Mouse (Mus musculus): ENCODE data around the gene Lrrc31.
"Not testable (repeated sequence)": the region's sequence is repeated elsewhere in the genome, so short reads cannot be mapped to it uniquely, and the experiment has no call there.

Lrrc31 gene

DNA sequence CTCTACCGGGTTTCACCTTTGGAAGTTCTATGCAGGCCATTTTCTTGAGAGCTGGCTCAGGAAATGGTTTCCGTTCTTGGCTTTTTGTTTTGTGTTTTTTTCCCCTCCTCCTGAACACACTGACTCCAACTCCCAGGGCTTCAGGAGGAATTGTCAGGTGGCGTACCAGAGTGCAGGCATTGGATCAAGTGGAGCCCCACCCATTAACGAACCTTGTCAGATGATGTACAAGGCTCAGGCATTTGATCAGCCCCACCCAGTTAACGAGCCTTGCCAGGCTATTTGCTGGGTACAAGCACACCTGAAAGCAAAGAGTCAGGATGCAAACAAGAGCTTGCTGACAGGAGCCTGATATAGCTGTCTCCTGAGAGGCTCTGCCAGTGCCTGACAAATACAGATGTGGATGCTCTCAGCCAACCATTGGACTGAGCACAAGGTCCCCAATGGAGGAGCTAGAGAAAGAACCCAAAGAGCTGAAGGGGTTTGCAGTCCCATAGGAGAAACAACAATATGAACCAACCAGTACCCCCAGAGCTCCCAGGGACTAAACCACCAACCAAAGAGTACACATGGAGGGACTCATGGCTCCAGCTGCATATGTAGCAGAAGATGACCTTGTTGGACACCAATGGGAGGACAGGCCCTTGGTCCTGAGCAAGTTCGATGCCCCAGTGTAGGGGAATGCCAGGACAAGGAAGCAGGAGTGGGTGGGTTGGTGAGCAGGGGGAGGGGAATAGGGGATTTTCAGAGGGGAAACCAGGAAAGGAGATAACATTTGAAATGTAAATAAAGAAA lies at the start of gene Lrrc31:
TSS of gene Lrrc31 (minus strand) at position 133 of the 795 bp plus-strand sequence.
- DNase-seq: not testable (repeated sequence)

DNA sequence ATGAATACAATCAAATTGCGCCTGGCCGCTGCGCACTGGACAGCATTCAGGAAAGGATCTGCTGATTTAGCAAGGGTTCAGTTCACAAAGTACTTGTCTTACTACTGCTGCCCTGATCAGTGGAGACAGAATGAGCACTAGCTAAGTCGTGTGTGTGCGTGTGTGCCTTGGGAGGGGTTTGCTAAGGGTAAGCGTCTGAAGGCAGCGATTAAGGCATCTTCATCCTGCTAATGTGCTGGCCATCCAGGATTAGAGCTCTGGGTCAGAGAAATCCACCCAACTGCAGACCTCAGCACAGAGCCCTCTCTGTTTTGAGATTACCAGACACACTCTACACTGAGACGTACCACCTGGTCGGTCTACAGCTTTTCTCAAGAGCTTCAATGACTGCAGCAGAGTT lies 48.7 kb upstream of the Lrrc31 start:
- no peak for DNase-seq

DNA sequence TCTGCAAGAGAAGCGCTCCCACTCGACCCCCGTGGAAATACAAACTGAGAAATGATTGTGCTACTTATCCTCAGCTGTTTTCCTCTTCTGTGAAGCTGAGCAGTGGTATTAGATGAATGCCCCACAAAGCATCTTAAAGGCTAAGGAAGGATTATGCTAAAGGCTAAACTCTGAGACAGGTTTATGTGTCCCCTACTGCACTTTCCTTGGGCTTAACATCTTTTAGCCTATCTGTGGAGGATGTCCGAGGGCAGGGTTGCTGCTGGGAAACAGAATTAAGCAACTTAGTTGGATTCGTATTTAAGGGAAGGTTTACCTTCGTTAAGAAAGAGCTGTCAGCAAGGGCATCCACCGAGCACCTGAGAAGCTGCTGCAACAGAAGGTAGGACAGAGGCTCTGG lies 46.4 kb upstream of the Lrrc31 start, which contains the start of gene Samd7:
TSS of gene Samd7 (plus strand) at position 288 of the 400 bp plus-strand sequence.
- DNase-seq: no peak

DNA sequence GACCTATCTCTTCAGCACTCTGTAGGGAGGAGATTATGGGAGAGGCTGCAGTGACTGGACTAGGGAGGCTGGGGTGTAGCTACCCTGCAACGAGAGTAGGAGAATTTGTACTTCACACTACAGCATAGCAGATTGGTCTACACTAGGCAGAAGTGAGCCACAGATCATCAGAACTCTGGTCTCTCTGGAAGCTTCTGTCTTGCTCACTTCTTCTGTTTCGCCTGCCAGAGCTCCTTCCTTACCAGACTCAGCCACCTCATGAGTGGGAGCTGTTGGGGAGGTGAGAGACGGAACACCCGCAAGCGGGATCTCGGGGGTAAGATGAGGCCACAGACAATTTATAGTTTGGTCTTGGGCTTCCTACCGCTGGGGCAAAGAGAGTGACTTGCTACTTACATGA lies 43.2 kb upstream of the Lrrc31 start:
- no peak for DNase-seq

DNA sequence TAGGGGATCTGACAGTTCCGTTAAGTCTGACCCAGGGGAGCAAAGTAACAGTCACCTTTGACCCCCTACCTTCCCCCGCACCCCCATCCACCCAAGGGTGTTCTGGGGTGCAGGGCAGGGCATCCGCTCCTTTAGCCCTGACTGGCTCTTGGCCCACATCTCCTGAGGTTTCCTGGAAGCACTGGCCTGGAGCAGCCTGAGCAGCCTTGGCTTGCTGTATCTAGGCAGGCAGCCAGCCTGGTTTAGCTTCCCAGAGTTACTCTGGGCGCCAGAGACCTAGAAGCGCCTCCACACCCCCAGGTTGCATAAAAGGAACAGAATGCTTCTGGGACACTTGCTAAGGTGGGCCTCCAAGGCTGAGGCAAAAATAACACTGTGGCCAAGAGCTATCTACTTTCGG lies 41.7 kb upstream of the Lrrc31 start:
- DNase-seq: peak; percentile 67 to 79

DNA sequence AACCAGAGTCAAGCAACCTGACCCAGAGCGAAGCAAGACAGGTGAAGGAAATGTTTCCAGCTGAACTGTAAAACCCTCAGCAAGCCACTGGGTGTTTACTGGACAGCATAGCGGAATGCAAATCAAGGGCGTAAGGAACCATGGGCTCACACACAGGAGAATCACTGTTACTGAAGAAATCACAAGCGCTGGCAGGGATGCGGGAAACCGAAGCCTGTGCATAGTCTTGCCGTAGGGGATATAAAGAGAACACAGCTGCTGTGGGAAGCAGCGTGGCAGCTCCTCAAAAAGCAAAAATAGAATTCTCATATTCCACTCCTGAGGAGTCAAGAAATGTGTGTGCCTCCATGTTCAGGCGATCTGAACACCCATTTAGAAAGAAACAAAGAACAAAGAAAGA lies 37.2 kb upstream of the Lrrc31 start:
- DNase-seq: peak in 1 of 2 experiments; percentile 7

DNA sequence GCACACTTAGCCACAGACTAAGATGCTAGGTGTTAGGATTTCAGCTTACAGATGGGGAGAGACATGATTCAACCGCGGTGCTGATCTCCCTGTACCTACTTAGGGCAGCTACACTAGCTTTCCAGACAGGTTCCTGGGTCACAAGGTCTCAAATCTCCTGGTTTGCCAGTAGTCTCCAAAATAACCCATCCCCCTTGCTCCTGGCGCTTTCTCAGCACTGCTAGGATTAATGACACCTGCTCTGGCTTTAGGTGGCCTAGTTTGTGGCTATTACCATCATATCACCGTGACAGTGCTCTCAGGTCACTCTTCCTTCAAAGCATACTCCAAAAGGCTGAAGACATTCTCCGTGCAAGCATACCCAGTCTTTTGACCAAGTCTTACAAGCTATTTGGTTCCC lies 29.4 kb upstream of the Lrrc31 start:
- no peak for DNase-seq

DNA sequence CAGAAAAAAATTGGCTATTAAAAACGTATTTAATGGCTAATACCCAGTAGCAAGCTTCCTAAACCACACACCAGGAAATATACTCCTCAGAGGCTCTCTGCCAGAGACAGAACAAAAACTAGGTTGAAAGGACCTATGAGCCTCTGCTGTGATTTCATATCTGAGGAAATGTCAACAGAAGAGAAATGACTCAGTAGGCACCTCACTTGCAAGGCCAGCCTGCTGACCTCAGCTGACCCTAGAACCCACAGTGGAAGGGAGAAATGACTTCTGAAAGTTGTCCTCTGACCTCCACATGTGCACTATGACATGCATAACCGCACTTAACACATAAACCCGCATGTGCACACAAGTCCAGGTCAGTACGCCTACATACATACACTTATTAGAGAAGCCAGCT lies 27.6 kb upstream of the Lrrc31 start:
- no peak for DNase-seq

DNA sequence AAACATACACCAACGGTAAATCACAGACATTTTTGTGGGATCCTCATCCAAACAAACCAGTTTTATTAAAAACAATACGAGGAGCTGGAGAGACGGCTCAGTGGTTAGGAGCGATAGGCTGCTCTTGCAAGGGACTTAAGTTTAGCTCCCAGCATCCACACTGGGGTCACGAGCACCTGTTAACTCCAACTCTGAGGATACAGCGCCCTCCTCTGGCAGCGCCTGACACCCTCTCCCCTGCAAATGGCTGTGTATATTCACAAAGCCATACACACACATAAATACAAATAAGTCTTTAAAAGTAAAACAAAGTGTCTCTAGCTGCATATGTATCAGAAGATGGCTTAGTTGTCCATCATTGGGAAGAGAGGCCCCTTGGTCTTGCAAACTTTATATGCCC lies 25.9 kb upstream of the Lrrc31 start:
- DNase-seq: no peak

DNA sequence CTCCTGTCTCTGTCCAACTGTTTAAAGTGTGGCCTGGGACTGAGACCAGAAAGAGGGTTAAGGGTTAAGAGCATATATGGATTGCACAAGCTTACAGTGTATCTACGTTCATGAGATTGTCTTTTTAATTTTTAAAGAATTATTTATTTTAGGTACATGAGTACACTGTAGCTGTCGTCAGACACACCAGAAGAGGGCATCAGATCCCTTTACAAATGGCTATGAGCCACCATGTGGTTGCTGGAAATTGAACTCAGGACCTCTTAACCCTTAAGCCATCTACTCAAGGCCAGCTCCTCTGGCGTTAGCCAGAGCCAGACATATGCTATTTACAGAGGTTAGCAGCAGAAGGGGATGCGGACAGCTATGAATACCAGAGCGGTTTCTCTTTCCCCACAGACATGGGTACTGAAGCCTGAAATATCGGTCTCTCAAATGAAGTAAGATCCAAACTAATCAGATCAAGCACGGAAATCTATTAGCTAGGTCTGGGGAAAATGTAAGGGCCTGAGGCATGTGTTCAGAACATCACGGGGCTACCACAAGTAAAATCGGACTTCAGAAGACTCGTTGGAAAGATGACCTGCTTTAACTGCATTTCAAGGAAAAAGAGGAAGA lies 25.3 kb upstream of the Lrrc31 start:
- DNase-seq: no peak

DNA sequence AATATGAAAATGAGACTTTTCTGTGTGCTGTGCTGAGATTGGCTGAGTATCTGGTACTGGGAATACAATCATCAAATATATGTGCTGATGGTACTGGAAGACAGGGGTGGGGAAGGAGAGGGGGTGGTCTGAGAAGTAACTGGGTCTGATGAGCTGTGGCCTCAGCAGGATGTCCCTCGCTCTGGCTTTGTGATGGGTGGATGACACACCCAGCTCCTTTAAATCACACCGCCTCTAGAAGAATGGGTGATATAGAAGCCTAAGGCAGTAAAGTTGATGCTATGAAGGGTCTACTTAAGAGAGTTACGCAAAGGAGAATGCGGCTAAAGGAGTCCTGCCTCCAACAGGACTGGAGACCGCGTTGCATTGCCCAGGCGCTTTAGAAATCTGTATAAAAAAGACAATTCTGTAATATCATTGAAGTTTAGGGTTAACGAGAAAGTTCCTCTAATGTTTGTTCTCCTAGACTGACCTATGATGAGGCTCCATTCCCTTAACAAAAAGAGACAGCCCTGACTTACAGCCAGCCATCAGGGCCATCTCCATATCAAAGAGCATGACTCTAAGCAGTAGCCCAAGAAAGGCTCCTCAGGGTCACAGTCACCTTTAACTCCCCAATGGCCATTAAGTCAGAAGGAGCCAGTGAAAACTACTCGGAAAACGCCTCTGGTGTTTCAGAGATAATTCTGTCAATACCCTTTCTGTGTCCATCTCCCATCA lies 24.6 kb upstream of the Lrrc31 start:
- no peak for DNase-seq

DNA sequence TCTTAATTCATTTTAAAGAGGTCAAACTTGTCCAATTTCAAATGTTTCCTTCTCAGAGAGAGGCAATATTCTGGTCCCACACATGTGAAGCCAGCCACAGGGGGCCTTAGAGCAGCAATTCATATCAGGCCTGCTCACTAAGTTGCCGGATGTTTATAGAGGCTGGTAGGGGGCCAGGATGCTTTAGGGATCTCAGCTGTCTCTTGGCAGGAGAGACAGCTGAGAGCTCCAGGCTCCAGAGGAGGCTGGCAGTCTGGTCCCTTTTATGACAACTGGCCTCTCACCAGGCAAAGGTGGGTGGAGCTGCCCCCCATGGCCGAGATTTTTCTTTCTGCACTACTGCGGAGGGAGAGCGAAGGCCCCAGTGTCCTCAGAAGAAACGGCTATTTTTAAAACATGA lies 23.5 kb upstream of the Lrrc31 start:
- peak in 1 of 2 experiments; percentile 15 for DNase-seq

DNA sequence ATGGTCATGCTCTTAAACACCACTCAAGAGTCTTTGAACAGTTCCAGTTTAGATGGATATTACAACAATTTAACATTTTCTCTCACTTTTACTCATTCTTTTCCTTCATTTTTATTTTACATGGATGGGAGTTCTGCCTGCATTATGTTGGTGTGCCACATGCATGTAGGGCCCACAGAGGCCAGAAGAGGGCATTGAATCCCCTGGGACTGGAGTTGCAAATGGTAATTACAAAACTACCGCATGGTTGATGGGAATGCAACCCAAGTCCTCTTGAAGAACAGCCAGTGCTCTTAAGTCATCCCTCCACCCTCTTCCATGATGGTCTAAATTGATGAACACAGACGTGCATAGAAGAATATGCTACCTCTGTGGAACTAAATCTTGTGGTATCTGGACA lies 22.8 kb upstream of the Lrrc31 start:
- no peak for DNase-seq

DNA sequence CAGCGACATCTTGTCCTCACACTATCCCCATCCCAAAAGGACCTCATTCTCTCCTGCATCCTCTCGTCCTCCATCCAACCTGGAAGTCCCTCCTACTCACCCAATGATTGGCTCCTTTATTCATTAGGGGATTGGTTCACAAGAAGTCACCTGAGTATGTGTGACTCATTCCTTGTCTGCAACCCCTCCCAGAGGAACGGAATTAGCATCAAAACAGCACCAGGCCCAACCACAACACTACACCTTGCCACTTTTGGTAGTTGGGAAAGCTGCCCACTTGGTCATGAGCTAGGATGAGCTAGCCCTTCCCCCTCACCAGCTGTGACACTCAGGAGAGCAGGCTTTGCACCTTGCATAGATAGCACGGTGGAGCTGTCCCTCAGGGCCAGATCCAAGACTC lies 22.4 kb upstream of the Lrrc31 start:
- DNase-seq: no peak

DNA sequence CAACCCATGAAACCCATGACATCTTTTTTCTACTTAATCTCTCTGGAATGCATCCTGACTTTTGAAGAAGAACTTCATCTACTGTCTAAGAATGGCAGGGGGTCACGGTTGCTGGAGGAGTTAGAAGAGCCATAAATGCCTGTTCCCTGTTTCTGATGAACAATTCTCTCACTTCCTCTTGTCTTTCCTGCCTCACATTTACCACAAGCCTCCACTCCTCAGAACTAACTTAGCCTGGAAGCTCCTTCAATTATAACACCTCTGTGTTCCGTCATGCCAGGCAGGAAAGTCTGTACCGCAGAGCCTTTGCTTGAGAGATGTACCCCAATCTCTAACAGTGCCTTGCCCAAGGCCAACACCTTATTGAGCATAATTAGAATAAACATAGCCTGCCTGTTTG lies 19.0 kb upstream of the Lrrc31 start:
- DNase-seq: no peak

DNA sequence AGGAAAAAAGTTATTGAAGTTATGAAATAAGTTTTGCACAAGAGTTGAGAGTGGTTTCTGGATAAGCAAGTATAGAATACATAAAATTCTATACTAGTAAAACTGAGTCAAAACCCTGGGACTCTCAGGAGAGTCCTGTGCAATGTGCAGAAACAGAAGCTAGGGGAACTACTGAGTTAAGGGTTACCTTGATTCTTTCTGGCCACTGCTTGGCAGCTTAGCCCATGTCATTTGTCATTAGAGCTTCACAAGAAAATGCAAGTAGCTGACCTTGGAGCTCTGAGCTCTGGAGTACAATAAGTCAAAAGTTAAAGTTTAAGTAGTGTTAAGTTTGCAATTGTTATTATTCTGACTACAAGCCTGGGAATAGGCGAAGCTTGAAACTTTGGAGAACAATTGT lies 13.7 kb upstream of the Lrrc31 start:
- DNase-seq: no peak

DNA sequence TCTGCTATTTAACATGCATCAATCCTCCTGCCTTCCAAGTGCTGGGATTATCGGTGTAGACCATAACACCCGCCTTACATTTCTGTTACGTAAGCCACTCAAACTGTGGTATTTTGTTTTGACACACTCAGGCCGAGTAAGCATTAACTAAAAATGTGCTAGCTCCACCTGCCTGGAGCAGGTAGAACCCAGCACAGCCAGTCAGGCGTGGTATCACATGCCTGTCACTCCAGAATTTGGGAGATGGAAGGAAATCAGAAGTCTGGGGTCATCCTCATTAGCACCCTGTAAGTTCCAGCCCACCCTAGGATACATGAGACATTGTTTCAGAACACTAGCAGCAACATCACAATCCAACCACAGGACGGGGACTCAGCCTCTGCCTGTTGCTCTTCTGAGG lies 10.5 kb upstream of the Lrrc31 start:
- no peak for DNase-seq

DNA sequence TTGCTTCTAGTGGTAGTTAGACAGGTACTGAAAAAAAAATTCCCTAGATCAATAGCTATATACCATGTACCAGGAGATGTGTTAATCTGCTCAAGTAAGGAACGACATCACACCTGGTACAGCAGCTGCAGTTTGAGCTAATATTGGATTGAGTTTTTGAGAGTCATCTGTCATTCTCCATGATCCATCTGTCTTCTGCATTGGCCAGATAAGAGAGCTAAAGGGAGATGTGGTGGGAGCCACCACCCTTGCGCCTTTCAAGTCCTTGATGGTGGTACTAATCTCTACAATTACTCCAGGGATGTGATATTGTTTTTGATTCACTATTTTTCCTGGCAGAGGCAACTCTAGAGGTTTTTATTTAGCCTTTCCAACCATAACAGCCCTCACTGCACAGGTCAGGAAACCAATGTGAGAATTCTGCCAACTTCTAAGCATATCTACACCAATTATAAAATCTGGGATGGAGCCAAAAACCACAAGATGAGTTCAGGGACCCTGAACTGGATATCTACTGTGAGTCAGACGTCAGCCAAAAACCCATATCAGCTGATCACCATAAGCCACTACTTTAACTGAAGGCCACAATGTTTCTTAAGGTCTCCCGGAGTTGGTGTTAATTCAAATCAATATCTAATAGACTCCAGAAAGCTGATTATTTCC lies 7.1 kb upstream of the Lrrc31 start:
- DNase-seq: no peak

DNA sequence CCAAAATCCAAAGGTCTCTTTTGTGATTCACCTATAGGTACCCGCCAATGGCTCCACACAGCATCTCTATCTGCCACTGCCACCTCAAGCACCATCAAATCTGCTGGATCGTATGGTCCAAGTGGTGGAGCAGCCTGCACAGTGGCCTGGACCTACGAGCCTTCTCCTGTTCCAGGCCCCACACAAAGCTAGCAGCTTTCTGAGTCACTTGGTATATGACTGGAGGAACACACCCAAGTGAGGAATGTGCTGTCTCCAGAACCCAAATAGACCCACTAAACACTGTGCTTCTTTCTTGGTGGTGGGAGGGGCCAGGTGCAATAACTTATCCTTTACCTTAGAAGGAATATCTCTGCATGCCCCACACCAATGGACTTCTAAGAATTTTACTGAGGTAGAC lies 6.3 kb upstream of the Lrrc31 start:
- no peak for DNase-seq

DNA sequence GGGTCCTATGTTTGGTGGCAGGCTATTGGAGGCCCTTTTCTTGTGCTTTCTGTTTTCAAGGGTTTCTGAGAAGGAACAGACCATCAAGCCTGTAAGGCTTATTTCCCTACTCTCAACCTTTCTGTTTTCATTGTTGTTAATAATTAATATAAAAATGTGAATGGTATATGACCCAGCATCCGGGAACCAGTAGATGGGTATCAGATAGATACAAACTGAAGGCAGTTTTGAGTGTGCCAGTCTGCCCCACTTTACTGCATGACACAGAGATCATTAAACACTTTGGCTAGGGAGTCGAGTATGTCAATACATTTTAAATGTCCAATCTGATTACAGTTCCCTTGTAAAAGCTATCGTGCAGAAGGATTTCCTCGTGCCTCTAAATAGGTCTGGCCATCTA lies 1.8 kb downstream of the Lrrc31 start:
- no peak for DNase-seq

DNA sequence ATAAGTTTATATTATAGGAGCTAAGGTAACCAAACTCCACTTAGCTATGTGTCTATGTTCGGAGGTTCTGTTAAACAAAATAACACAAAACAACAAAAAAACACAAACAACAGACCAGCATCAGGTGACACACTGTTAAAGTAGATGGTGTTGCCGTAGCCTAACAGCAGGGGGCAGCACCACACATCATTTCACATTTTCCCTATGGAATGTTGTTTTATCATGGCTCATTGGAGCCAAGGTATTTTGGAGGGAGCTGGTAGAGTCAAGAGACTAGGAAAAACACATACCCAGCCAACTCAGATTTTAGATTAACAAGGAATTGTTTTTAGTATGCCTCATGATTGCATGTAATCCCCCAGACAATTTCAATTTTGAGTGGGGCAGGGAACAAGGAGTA lies 3.3 kb downstream of the Lrrc31 start:
- DNase-seq: peak; percentile 67 to 78

DNA sequence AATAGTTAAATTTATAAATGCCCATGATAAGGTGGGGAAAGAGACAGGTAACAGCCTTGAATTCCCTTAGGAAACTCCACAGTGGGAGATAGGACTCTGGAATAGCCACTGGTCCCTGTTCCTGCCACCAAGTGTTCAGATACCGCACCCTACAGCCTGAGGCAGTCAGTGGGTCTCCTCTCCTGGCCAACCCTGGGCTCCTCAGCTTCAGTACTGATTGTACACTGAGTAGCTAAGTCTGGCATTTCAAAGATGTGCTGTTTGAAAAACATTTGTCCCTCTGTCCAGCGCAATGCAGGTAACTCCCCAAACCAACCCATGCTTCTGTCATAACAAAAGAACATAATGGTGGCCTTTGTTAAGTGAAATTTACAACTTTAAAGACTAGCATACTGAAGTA lies 4.0 kb downstream of the Lrrc31 start:
- DNase-seq: no peak

DNA sequence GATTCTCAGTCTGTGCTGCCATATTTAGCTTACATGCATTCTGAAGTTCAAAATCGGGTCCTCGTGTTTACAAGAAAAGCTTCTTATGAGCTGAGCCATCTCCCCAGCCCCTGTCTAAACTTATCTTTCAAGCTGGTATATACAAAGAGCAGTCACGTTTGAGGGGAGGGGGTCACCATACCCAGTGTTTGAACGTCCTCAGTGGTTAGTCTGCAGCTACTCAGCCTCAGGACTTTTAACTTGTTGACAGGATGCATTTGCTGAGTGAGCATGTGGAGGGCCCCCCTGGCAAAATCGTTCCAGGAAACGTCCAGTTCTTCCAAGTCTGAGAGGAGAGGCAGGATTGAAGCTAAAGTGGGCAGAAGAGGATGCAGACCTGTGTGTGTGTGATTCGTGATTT lies 8.7 kb downstream of the Lrrc31 start:
- DNase-seq: no peak
